Mouse (Mus musculus) skeletal muscle tissue, adult 2 months (tissue): ENCODE results near the gene Mpped1.

Experiments used
- DNase-seq: peaks from one replicate; pipeline ENCODE4 v3.0.0-alpha.2; 2012; ENCODE audit warnings: low read depth, low spot score

Gene Mpped1

DNA sequence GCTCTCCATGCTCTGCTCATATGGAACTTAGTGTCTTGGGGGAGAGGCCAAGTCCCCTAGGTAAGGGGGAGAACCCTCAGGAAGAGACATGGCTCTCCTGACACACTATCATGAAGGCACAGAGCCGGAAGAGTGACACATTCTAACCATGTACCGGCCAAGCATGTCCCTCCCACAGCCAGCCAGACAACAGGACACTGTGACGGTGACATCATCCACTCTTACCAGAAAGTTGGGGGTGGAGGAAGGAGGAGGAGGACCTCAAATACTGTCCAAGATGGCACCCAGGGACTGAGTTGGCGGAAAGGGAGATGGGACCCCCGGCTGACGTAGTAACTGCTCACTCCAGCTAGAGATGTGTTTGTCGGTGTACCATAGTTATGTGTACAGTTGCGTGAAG lies 104.6 kb downstream of the Mpped1 start:
- no peak for DNase-seq

- no peak for DNase-seq
These were observed 105.0 kb downstream of the Mpped1 start for GRCm38 (mm10) chr15:83884291-83884690.

DNA sequence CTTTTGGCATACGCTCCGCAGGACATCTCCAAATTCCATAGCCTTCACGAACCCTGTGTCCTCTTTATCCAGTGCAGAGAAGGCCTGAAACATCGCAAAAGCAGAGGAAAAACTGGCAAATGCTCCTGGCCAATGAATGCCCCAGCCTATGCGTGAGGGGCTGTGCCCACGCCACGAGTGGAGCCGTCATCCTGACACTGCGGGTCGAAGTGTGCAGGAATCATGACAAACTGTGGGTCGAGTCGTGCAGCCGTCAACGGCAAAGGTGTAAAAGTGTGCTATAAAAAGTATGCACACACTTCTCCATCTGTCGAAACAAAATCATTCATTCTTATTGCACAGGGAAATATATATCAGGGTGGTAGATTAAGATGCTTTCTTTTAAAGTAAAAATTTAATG lies 113.6 kb downstream of the Mpped1 start:
- DNase-seq, result no peak

- peak; percentile 5 for DNase-seq
These were observed 115.0 kb downstream of the Mpped1 start for GRCm38 (mm10) chr15:83894261-83894660.

DNA sequence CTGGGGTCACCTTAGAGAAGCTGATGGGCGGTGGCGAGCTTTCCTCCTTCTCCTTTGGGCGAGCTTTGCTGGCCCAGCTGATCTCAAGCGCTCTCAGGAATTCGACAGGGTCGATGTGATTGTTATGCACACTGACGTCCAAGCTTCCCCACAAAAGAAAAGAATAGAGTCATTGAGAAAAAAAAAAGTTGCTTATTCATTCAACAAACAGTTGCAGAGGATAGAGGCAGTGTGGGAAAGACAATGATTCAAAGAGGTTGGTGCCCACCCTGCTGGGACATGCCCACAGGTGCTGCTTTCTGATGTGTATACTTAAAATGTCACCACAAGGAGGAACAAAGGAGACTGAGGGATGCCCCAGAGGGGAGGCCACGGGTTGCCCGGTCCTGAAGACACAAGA lies 116.7 kb downstream of the Mpped1 start:
- no peak for DNase-seq

DNA sequence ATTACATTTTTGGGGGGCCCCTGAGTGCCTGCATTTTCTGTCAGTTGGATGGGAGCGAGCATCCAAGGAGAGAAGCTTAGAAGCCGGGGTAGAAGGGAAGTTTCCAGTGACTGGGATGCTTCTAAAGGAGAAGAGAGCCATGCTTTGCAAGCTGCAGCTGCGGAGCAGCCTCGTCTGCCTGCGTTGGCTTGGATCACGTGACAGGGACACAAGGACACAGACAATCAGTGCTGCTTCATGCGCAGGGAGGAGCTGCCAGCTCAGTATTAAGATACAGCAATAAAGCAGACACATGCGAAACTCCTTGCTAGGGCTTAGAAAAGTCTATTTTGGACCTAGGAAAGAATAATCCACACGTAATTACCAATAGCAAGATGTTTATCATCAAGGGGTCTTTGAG lies 118.0 kb downstream of the Mpped1 start:
- no peak for DNase-seq

DNA sequence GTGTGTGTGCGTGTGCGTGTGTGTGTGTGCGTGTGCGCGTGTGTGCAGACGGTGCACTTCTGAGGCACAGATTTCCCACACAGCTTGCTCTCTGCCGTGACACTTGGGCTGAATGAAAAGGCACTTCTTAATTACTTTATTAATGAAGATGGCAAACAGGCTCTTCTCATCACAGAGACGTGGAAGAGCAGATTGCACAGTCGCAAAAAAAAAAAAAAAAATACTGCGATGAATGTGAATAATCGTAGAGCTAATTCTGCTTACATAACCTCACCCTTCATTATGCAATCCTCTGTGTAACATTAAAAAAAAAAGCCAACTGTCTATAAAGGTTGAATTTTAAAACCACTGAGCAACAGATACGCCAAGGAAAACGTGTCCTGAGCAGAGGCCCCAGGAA lies 127.2 kb downstream of the Mpped1 start:
- no peak for DNase-seq
